Mouse (Mus musculus) thymus, postnatal 14 days (tissue): ENCODE measurements around the gene Mmp21.
A peak's percentile ranks its signal among the peaks of the same experiment; 100 is the strongest.

ENCODE experiments used
- DNase-seq: peaks from one replicate; pipeline ENCODE4 v3.0.0; 2021

Mmp21 gene

GRCm38 (mm10) chr7:133638821-133639220, 41.0 kb downstream of the Mmp21 start:
- no peak for DNase-seq

- DNase-seq: peak; percentile 10
Observed at GRCm38 (mm10) chr7:133638306-133638705, 41.6 kb downstream of the Mmp21 start.

- DNase-seq: peak; percentile 92
Observed at GRCm38 (mm10) chr7:133637361-133638305, 42.2 kb downstream of the Mmp21 start, which contains the start of gene Edrf1. Gene Edrf1 (plus strand): TSS chr7:133637543.

- DNase-seq: peak; percentile 92
Observed at GRCm38 (mm10) chr7:133636738-133637352, 43.0 kb downstream of the Mmp21 start.

- no peak for DNase-seq
Observed at GRCm38 (mm10) chr7:133634932-133635650, 44.8 kb downstream of the Mmp21 start.

GRCm38 (mm10) chr7:133632476-133632875, 47.4 kb downstream of the Mmp21 start:
- peak; percentile 61 for DNase-seq

GRCm38 (mm10) chr7:133630821-133631220, 49.0 kb downstream of the Mmp21 start:
- no peak for DNase-seq

GRCm38 (mm10) chr7:133627184-133627936, 52.5 kb downstream of the Mmp21 start:
- no peak for DNase-seq
